Mouse (Mus musculus): ENCODE measurements at regions not wholly inside any gene's neighbourhood (a gene's known extent, or its start where the extent isn't known, plus 50 kb on each side); places are given as distances from the start of the nearest gene placed in this dataset.

DNA sequence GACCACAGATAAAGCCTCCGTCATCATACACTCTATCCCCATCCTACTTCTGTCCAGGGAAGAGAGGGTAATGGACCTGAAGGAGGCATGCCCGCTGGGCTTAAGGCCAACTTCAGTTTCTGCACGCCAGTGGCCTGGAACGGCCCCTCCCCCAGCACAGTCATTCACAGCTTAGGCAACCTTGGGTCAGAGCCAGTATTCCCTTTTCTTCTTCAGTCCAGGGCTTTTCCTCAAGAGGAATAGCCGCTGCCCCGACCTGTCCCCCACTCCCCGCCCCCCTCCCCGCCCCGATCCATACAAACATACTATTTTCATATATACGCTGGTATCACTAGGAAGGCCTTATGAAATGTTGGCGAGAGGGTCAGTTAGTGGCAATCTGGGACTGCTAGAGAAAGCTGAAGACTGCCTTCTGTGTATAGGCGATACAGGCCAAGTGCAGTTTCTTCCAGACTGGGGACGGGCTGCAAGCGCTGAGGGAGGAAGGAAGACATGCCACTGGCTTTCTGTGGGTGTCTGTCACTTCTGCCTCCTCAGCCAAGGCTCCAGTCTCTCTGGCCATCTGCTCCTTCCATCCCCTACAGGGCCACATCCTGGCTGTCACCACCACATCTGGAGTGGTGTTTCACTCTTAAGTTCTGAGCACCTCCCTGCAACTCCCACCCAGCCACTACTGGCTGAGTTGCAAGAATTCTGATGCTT, 113.5 kb upstream of the Lemd2 start:
- Histone ChIP-seq H3K36me3 (no peaks in the 10 kb centered on the region), H3K27me3 (no peaks in the 10 kb centered on the region), H3K4me3 (no peak overlapping the region), H3K27ac (peak overlapping the region; percentile 46), H3K4me1 (peaks cover 36% of the 10 kb centered on the region), H3K9ac (no peak overlapping the region), H3K9me3 (no peaks in the 10 kb centered on the region), H3K4me2 (peak overlapping the region; percentile 26)
- WGBS: 24% methylated on average over 14 of the region's 14 CpGs
- ATAC-seq (ENCODE audit: borderline replicate concordance, extremely low read depth, low FRiP score, low TSS enrichment): peak; percentile 56

DNA sequence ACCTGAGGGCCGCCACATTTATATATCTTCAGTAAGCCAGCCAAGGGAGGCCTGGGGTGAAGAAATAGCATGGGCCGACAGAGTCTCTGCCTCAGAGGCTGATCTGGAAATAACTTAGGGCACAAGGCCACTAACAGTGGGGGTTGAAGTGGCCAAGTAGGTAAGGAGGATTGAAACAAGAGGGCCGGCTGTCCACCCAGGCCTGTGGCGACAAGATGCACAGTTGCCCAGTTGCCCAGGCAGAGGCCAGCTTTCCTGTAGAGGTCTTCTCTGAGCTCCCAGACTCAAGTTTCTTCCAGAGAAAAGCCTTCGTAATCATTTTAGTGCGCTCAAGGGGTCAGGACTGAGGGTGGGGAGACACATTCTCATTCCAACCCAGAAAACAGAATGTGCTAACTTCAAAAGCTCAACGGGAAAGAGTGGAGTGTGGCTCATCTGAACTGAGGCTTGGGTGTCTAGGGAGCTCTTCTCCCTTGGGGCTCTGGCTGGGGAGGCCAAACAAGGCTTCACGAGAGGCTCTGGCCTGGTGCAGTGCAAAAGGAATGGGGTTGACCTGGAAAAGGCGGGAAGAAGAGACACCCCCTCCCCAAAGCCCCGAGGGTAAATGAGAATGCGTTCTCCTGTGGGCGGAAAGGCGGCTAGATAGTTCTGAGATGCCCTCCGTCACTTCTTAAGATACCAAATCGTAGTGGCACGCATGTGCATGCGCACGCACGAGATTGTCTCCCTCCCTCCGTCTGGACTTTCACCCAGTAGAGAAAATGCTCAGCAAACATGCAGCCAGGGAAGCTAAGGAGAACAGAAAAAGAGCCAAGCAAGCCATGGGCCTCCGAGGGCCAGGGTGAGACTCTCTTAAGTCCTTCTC, 112.7 kb upstream of the Lemd2 start:
- Histone ChIP-seq H3K27me3 (no peaks in the 10 kb centered on the region), H3K4me1 (peaks cover 36% of the 10 kb centered on the region), H3K27ac (peak overlapping the region; percentile 46; the same call in 1 of the 2 replicates), H3K9me3 (no peaks in the 10 kb centered on the region), H3K4me2 (peak overlapping the region; percentile 26), H3K9ac (no peak overlapping the region), H3K4me3 (no peak overlapping the region), H3K36me3 (no peaks in the 10 kb centered on the region)
- ATAC-seq (ENCODE audit: borderline replicate concordance, extremely low read depth, low FRiP score, low TSS enrichment): no peak
- 72% methylated on average over 21 of the region's 21 CpGs for WGBS

DNA sequence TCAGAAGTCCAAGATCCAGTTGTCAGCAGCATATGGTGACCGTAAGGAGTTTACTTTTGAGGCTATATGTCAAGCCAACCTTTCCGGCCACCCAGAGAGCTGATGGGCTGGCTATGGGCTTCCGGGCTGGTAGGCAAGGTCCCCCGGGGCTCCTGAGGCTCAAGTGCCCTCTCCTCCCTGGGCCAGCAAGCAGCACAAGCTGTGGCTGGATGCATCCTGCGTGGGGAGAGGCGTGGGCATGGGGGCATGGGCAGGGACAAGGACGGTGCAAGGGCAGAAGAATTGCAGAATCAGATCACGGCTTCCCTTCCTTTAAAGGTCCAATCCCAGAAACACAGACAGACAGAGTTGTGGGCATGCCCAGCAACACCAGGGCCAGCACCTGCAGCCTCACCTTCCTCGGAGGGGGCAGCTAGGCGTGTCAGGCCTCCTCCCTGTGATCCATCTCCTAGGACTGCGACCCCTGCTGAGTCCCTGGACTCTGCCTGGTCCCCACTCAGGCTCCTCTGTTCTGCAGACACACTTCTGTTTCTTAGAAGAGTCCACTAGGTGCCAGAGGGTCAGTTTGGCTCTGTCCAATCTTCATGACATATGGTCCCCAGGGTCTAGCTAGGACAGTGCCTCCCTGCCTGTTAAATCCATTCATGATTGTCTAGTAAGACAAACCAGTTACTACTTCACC, 111.8 kb upstream of the Lemd2 start:
- 61% methylated on average over 11 of the region's 11 CpGs for WGBS
- Histone ChIP-seq H3K4me1 (peaks cover 36% of the 10 kb centered on the region), H3K9me3 (no peaks in the 10 kb centered on the region), H3K9ac (no peak overlapping the region), H3K27me3 (no peaks in the 10 kb centered on the region), H3K27ac (no peak overlapping the region), H3K36me3 (no peaks in the 10 kb centered on the region), H3K4me3 (no peak overlapping the region), H3K4me2 (no peak overlapping the region)
- ATAC-seq (ENCODE audit: borderline replicate concordance, extremely low read depth, low FRiP score, low TSS enrichment): no peak

DNA sequence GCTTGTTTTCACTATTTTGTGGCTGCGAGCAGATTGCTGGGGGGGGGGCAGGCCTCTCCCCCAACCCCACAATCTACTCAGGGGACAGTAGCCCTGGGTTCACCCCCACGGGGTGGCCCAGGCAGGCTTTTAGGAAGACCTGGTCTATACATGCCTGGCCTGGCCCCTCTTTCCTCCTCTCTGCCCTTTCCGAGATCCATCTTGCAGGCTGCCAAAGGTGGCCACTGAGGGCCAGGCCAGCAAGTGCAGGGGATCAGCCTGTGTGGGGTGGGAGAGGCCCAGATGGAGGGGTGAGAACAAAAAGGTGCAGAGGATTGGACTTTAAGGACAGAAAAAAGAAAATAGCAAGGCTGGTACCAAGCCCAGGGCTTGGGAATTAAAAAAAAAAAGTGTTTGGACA, 111.2 kb upstream of the Lemd2 start:
- WGBS: 49% methylated on average over 3 of the region's 3 CpGs
- no peak for ATAC-seq (ENCODE audit: borderline replicate concordance, extremely low read depth, low FRiP score, low TSS enrichment)
- H3K4me3 ChIP-seq: no peak overlapping the region
- no peaks in the 10 kb centered on the region for H3K36me3 ChIP-seq
- peaks cover 36% of the 10 kb centered on the region for H3K4me1 ChIP-seq
- no peak overlapping the region for H3K9ac ChIP-seq
- no peaks in the 10 kb centered on the region for H3K9me3 ChIP-seq
- H3K27ac ChIP-seq: no peak overlapping the region
- H3K4me2 ChIP-seq: no peak overlapping the region
- H3K27me3 ChIP-seq: no peaks in the 10 kb centered on the region

DNA sequence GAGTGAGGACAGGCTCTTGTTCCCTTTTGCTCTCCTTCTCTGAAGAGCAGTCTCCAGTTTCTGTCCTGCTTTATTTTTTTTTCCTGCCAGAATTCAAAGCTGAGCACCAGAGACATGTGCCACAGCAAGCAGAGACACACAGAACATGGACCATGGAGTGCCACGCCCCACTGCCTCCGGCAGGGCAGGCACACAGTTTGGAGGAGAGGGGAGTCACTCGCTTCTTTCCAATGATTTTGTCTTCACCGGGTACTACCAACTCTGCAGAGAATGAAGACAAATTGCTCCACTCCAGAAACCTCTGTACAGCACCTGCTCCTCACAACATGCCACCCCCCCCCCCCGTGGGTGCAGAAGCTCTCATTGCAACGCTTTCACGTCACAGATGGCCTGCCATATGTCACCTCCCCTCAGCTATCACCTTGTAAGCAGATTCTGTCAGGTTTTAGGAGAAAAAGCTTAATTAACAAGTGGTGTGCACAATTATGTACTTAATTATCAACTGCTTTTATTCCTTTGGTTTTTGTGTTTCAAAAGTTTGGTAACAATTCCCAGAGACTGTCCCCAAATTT, 110.6 kb upstream of the Lemd2 start:
- ATAC-seq (ENCODE audit: borderline replicate concordance, extremely low read depth, low FRiP score, low TSS enrichment): no peak
- H3K9ac ChIP-seq: no peak overlapping the region
- no peak overlapping the region for H3K4me2 ChIP-seq
- H3K36me3 ChIP-seq: no peaks in the 10 kb centered on the region
- H3K27ac ChIP-seq: no peak overlapping the region
- no peaks in the 10 kb centered on the region for H3K9me3 ChIP-seq
- no peak overlapping the region for H3K4me3 ChIP-seq
- 55% methylated on average over 7 of the region's 7 CpGs for WGBS
- no peaks in the 10 kb centered on the region for H3K27me3 ChIP-seq
- peaks cover 36% of the 10 kb centered on the region for H3K4me1 ChIP-seq

DNA sequence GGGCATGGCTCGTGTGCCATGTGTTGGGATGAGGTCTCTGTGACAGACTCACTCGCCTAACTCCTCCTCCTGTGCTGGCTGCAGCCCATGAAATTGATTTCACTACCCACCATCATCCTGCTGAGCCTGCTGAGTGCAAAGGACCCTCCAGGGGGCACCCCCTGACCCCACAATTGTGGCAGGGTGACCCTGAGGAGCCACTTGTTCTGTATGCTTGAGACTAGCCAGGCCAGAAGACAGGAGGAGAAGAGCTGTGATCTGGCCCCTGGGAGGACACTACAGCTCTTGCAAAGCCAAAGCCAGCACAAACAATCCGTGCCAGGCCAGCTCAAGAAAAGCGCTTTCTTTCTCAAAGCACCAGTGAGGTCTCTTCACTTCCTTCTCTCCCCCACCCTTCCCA, 104.7 kb upstream of the Lemd2 start:
- 43% methylated on average over 4 of the region's 4 CpGs for WGBS
- Histone ChIP-seq H3K27me3 (no peaks in the 10 kb centered on the region), H3K4me3 (no peak overlapping the region), H3K36me3 (no peaks in the 10 kb centered on the region), H3K9ac (no peak overlapping the region), H3K4me2 (no peak overlapping the region), H3K9me3 (no peaks in the 10 kb centered on the region), H3K27ac (no peak overlapping the region), H3K4me1 (no peaks in the 10 kb centered on the region)
- ATAC-seq (ENCODE audit: borderline replicate concordance, extremely low read depth, low FRiP score, low TSS enrichment): no peak

DNA sequence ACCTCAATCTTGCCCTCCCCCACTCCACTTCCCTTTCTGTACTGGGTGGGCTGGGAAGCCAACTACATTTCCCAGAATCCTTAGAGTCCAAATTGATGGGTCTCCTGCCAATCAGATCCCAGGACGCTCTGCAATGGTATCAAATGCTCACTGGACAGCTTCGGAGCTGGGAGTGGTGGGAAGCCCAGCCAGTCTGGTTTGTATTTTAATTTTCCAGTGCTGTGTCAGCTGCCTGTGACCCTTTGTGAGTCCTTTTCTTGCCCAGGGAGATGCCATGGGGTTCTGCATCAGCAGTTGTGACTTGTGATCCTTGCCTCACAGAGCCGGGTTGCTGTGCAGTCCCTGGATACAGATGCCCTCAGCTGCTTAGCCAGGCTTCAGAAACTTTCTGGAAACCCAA, 100.6 kb upstream of the Lemd2 start:
- Histone ChIP-seq H3K27me3 (no peaks in the 10 kb centered on the region), H3K27ac (no peak overlapping the region), H3K4me2 (no peak overlapping the region), H3K36me3 (no peaks in the 10 kb centered on the region), H3K4me3 (no peak overlapping the region), H3K9ac (no peak overlapping the region), H3K4me1 (no peaks in the 10 kb centered on the region), H3K9me3 (no peaks in the 10 kb centered on the region)
- WGBS: 57% methylated on average over 3 of the region's 3 CpGs
- ATAC-seq (ENCODE audit: borderline replicate concordance, extremely low read depth, low FRiP score, low TSS enrichment): 0 out of 2 replicates have a peak, but pooled peaks have one; percentile 5

DNA sequence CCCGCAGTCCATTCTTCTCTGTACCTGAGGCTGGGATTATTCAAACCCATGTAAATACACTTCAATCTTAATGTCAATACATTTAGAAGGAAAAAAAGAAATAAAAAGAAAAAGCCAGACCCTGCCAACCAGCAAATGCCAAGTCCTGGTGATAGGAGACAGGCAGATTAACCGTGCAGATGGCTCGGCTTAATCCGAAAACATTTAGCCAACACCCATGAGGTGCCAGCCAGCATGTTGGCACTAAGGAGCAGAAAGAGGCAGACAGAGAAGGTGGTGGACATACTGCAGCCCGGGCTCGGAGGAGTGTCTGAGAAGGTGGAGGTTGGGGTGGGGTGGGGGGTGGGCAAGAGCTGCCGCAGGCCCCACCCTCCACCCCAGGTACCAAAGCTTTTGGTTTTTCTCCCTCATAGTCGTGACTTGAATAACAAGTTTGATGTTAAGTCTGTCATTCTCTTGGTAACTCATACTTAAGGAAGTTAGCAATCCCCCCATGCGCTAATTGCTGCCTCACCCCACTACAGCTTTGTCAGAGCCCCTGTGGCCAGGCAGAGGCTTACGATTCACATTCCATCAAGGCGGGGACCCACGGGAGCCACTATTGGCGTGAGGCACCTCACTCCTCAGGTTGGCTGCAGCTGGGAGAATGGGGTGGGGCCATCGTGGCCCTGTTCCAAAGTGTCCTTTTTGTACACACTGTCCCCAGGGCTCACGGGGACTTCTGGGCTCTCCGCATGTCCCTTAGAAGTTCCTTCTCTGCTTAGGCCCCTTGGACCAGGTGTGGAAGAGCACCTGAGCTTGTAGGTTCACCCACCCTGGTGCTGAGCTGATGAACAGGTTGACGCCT, 99.6 kb upstream of the Lemd2 start:
- Histone ChIP-seq H3K4me1 (no peaks in the 10 kb centered on the region), H3K36me3 (no peaks in the 10 kb centered on the region), H3K27me3 (no peaks in the 10 kb centered on the region), H3K9me3 (no peaks in the 10 kb centered on the region), H3K4me3 (no peak overlapping the region), H3K27ac (no peak overlapping the region), H3K9ac (no peak overlapping the region), H3K4me2 (no peak overlapping the region)
- WGBS: 67% methylated on average over 17 of the region's 17 CpGs
- ATAC-seq (ENCODE audit: borderline replicate concordance, extremely low read depth, low FRiP score, low TSS enrichment): no peak

DNA sequence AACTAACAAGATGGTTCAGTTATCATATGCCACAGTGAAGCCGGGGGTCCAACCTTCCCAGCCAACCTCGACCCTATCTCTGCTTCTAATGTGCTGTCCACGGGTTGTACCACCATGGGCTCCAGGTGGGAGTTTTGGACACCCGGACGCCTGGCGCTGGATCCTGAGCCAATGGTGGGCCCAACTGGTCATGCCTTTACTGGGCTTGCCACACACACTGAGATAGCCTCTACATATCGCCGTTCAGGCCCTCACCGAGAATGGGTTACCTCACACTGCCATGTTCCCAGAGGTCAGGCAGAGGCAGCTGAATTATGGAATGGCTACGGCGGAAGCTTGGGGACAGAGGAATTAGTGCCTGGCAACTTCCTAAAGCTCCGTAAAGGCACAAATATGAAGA, 98.8 kb upstream of the Lemd2 start:
- no peaks in the 10 kb centered on the region for H3K9me3 ChIP-seq
- no peak overlapping the region for H3K9ac ChIP-seq
- no peaks in the 10 kb centered on the region for H3K4me1 ChIP-seq
- H3K4me3 ChIP-seq: no peak overlapping the region
- no peaks in the 10 kb centered on the region for H3K36me3 ChIP-seq
- H3K27me3 ChIP-seq: no peaks in the 10 kb centered on the region
- WGBS: 94% methylated on average over 12 of the region's 12 CpGs
- H3K27ac ChIP-seq: no peak overlapping the region
- no peak overlapping the region for H3K4me2 ChIP-seq
- ATAC-seq (ENCODE audit: borderline replicate concordance, extremely low read depth, low FRiP score, low TSS enrichment): no peak

DNA sequence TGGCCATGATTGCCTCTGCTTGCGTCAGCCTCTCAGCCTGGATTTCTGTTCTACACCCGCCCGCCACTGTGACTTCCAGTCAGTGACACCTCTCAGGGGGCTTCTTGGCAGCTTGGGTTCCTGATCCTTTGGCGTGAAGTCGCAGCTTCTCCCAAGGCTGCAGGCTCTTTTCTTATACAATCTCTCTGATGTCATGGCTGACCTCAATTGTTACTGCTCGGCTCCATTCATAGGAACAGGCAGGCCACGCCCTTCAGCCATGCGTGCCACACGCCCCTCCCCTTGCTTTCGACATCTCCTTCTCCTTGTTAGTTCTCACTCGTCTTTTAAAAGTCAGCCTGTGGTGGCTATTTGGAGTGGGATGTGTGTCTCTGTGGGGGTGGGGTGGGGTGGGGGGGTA, 97.1 kb upstream of the Lemd2 start:
- Histone ChIP-seq H3K27ac (no peak overlapping the region), H3K9ac (no peak overlapping the region), H3K36me3 (no peaks in the 10 kb centered on the region), H3K4me3 (no peak overlapping the region), H3K9me3 (no peaks in the 10 kb centered on the region), H3K4me1 (no peaks in the 10 kb centered on the region), H3K4me2 (no peak overlapping the region), H3K27me3 (no peaks in the 10 kb centered on the region)
- 30% methylated on average over 11 of the region's 11 CpGs for WGBS
- no peak for ATAC-seq (ENCODE audit: borderline replicate concordance, extremely low read depth, low FRiP score, low TSS enrichment)

DNA sequence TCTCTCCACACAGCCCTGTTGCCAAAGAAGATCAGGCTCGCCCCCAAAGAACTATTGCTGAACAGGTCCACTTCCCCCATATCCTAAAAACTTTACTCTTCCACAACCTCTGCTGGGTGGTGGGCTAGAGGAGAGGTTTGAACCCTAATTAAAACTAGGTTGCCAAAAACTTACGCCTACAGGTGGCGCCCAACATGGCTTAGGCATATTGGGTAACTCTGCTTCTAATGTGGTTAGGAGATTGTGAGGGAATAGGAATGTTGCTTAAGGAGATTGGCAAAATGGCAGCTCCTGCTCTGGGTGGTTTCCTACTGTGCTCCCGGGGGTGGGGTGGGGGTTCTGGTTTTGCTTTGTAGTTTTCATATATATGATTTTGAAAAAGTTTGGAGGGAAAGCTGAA, 95.0 kb upstream of the Lemd2 start:
- no peaks in the 10 kb centered on the region for H3K27me3 ChIP-seq
- ATAC-seq (ENCODE audit: borderline replicate concordance, extremely low read depth, low FRiP score, low TSS enrichment): no peak

More for the DNA sequence above, 95.0 kb upstream of the Lemd2 start:
- Histone ChIP-seq H3K9me3 (no peaks in the 10 kb centered on the region), H3K9ac (no peak overlapping the region), H3K36me3 (no peaks in the 10 kb centered on the region), H3K4me3 (no peak overlapping the region), H3K27ac (no peak overlapping the region), H3K4me2 (no peak overlapping the region), H3K4me1 (no peaks in the 10 kb centered on the region)
- WGBS: 77% methylated on average over 4 of the region's 4 CpGs
